Mouse (Mus musculus): ENCODE results near the gene Map3k21.

Map3k21 gene

DNA sequence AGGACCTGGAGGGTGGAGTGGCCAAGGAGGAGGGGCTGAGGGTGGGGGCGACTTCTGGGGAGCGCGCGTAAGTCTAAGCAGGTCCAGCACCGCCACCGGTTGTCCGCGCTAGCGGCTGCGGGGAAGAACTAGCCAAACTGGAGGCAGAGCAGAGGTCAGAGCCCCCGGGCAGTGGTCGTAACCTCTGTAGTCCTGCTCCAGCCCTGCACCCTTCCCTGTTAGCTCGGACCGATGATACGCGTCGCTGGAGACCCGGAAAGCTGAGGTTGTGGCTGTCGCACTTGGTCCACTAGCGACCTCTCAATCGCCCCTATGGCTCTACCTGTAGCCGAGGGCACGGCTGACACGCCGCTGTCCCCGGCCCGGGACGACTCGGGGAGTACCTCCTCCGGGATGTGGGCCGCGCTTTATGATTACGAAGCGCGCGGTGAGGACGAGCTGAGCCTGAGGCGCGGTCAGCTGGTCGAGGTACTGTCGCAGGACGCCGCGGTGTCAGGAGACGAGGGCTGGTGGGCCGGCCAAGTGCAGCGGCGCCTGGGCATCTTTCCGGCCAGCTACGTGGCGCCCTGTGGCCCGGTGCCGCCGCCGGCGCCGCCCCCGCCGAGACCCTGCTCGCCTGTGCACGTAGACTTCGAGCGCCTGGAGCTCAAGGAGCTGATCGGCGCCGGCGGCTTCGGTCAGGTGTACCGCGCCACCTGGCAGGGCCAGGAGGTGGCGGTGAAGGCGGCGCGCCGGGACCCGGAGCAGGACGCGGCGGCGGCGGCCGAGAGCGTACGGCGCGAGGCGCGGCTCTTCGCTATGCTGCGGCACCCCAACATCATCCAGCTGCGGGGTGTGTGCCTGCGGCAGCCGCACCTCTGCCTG is at the start of gene Map3k21:
TSS of gene Map3k21 (plus strand) at position 86 of the 864 bp plus-strand sequence.
- no peak for DNase-seq (ENCODE audit: low spot score)

DNA sequence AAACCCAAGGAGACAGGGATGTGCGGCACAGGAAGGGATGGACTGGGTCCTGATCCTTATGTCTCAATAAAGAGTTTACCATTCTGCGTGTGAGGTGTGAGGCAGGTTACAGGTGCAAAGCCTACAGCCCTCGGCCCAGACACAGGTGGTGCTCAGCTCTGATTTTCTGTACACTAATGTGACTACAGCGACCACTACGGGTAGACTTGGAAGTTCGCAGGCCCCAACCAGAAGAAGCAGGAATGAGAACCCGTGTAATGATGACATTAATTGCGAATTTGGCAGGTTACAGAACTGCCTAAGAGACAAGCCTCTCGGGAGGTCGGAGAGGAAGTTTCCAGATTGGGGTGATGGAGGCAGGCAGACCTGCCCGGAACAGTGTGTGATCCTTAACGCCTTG is 44.1 kb upstream of the Map3k21 start:
- no peak for DNase-seq (ENCODE audit: low spot score)

DNA sequence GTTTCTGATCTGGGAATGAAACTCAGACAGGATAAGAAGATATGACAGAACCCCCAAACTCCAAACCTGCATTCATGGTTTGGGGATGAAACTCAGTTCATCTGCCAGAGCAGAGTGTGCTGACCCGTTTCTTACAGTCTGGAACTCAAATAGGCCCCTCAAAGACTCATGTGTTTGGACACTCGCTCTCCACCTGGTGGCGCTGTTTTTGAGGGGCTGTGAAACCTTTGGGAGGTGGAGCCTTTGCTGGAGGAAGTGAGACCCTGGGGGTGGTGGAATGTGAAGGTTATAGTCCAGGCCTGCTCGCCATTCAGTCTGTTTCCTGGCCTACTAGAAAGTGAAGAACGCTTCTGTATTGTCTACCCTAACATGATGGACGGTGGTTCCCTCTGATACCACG is 41.7 kb upstream of the Map3k21 start:
- DNase-seq (ENCODE audit: low spot score): peak; percentile 37

DNA sequence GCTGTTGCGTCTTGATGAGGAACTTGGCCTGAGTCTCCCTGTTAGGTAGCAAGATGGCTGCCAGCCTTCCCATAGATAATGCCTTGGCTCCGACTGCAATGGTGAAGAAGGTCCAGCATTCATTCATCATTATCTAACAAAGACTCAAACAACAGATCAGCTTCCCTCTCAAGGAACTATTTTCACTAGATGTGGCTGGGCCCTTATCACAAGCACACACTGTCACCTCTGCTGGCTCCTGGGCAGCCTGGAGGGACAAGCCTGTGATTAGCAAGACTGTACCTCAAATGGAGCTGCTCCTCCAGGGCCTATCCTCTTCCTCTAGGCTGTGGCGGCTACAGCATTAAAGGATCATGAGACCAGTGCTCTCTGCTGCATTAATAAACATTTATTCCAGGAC is 40.5 kb upstream of the Map3k21 start:
- no peak for DNase-seq (ENCODE audit: low spot score)

DNA sequence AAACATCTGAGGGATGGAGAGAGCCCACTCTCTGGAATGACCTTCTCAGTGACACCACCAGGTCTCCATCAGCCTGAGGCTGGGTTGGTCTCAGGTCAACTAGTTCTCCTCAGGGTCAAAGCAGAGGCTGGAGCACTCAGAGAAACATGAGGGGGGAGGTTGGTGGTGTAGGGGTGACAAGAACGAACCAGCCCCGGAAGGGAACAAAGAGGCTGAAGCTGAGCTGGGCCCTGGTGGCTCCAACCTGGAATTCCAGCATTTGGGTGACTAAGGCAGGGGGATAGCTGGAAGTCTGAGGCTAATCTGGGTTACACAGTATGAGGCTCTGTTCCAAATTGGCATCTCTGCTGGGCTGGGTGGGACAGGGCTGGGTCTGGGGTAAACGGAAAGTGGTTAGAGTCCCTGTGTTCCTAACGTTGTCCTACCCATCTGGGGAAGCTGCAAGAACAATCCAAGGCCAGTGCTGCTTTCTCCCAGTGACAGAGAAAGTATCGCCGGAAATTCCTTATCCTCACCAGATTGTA is 40.0 kb upstream of the Map3k21 start:
- DNase-seq (ENCODE audit: low spot score): no peak

DNA sequence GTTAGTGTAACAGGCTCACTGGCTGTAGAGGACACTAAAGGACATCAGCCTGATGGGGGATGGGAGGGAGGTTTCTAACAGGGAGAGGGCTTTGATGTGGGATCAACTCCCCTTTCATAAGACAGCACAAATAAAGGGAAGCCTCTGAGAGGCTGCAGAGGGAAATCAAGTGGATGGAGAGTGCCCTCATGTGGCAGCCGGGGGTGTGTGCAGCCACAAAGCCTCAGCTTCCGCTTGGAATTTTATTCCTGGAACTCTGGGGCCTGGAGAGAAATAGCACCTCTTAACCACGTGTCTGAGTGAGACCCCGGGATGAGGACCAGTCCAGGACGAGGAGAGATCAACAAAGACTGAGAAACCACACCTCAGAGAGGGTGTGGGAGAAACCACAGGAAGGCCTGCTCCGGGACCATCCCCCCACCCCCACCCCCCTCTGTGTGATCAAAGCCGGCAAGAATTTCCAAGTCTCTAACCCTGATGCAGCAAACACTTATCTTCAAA is 39.4 kb upstream of the Map3k21 start:
- DNase-seq (ENCODE audit: low spot score): peak; percentile 74

DNA sequence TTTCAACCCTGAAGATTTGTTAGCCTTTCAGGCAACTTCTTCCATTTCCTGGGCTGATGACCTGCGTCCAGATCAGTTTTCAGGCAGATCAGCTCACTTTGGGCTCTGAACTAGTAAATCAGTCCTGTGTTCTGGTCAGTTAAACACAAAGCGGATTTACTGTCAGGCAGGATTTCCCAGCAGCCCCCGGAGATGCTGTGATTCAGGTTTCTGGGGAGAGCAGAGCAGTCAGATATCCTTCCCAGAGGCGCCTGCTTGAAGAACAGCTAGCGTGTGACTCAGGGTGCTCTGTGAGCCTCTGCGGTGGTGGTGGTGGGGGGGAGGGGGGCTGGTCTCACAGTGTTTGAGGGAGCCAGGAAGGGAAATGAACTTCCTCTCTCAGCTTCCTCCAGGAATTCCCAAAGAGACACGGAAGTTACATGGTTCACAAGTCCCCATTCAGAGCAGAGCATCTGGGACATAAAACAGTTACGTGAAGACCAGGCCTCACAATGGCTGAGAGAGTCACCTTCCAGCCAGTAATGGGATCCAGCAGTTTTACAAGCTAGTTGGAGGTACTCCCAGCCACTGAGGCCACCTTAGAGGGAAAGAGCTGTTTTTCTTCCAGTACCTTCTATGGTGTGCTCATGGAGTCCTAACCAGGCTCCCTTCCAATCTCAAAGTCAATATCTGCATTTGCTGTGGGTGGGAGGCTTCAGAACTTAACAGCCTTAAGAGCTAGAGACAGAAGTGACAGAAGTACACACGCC is 37.6 kb upstream of the Map3k21 start:
- DNase-seq (ENCODE audit: low spot score): no peak

DNA sequence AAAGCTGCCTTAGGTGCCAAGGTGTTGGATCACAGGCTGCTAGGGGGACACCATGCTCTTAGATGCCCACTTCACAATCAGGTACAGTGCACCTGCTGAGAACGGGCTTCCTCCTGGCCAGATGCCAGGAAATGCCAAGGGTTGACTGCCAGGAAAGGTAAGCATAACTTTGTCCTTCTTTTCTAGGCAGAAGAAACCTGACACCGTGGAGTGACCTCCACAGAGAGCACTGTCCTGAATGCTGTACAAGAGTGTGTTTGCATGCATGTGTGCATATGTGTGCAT is 37.1 kb upstream of the Map3k21 start:
- no peak for DNase-seq (ENCODE audit: low spot score)

DNA sequence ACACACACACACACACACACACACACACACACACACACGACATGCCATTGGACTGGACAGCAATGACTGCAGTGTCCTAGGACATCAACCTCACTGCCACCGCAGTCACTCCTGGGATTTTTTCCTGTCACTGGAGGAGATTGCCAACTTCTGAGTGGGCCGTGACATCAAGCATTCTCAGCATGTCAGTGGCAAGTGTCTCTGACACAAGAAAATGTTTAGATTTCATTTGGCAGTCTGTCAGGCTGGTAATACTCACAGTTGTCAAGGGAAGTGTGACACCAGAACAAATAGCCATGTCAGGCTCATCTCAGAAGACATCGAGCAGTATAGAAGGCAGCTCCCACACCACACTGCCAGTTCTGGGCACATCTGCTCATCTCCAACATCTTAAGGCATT is 29.8 kb upstream of the Map3k21 start:
- DNase-seq (ENCODE audit: low spot score): no peak

DNA sequence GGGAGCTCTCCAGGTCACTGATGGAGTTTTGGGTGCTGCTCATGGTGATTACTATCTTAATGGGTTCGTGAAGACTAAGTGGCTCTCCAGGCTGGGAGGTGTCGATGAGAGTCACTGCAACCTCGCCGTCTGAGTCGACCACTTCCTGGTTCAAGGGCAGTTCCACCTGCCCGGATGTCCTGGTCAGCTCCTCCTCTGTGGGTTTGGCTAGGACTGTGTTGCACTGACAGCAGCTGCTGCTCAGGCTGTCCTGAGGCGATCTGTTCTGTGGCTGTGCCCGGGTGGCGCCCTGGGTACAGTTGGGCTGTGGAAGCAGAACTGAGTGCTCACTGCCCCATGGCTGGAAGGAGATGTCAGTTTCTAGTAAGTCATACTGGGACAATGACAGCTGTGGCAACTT is 22.7 kb upstream of the Map3k21 start:
- DNase-seq (ENCODE audit: low spot score): no peak

DNA sequence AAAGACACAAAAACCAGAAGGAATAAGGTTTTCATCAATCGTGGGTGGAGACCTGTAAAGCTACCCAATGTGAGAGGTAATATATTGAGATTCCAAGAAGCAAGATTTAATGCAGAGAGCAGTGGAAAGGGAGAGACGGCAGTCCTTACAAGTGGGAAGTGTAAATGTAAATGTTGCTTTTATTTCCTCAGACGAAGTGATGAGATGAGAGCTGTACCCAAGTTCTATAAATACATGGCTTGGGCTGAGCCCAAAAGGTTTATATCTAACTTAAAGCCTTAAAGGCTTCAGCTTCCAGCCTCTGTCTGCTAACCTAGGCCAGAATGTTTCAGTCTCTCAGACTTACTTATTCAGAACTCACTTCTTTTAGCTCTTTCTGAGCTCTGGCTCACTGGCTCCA is 20.3 kb upstream of the Map3k21 start:
- DNase-seq (ENCODE audit: low spot score): no peak

DNA sequence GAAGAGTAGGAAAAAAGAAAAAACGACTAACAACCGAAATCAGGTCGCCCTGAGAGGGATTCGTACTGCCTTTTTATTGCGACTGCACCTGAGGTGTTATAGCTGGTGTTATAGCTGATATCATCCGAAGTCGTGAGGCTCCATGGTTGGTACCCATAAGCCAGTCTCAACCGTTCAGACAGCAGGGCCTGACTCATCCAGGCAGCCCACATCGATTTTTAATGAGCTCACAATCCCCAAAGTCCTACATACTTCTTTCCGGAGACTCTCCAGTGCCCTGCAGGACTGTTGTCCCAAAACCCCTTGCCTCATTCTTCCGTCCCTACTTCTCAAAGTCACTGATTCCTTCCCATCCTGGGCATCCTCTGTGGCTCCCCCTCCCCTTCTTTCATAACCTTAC is 12.9 kb upstream of the Map3k21 start:
- DNase-seq (ENCODE audit: low spot score): no peak

DNA sequence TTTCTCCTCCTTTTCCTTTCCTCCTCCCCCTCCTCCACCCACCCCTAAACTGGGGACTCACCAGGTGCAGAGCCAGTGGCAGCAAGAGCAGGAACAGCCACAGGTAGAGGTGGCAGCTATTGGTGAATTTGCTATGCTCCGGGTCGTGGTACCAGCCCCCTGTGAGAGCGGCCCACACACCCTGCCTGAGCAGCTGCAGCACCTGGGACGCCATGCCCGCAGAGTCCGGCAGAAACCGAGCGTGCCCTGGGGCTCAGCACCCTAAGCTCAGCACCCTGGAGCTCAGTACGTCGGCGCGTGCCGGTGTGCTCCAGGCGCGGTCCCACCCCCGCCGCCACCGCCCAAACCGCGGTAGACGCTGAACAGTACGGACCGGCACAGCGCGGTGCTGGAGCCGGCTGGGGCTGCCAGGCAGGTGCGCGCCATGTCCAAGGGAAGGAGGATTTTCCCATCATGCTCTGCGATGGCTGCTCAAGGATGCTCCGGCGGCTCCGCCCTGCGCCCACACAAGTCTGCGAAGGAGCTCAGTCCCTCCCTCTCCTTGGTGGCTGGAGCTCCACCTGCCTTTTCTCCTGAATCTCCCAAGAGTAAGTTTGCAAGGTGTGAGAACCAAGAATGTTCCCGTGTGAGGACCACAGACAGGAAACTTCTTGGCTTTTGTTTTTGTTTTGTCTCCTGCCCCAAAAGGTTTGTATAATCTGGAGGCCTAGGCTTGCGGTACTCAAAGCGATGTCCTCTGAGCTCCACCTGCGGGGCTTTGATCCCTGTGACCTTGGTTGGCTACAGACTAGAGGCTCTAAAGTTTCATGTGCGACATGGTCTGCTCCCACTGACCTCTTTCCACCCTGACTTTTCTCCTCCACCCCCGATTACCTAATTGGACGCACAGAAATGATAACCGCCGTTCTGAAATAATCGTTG is 12.1 kb upstream of the Map3k21 start, which contains the start of gene Pcnx2:
TSS of gene Pcnx2 (minus strand) at position 450 of the 921 bp plus-strand sequence.
- DNase-seq (ENCODE audit: low spot score): no peak

DNA sequence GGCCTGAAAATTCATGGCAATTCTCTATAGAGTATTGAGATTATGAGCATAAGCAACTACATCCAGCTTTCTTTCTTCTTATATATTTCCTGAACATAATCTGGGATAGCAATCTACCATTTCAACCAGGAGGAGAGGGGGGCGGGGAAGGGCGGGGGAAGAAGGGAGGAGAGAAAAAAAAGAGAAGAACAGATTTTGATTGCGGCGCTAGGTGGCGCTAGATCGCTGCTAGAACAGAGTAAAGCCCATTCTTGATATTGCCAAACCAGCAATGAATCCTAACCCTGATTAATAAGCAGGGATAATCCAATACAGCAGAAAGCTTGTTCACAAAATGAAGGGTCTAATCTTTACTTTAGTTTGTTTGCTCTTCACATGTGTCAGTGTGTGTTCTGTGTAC is 11.4 kb upstream of the Map3k21 start:
- peak; percentile 35 for DNase-seq (ENCODE audit: low spot score)

DNA sequence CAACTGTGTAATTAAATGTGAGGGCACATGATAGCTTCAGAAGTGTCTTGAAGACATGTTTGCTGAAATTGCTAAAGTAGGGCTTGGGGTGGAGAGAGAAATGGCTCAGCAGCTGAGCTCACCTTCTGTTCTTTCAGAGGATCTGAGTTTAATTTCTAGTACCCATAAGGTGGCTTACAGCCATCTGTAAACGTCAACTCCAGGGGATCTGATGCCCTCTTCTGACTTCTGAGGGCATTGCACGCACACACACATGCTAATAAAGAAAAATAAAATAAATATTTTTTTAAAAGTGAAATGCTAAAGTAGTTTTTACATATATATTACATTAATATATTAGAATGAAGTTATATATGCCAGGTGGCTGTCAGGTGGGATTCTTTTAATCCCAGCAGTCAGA is 9.1 kb upstream of the Map3k21 start:
- DNase-seq (ENCODE audit: low spot score): no peak

DNA sequence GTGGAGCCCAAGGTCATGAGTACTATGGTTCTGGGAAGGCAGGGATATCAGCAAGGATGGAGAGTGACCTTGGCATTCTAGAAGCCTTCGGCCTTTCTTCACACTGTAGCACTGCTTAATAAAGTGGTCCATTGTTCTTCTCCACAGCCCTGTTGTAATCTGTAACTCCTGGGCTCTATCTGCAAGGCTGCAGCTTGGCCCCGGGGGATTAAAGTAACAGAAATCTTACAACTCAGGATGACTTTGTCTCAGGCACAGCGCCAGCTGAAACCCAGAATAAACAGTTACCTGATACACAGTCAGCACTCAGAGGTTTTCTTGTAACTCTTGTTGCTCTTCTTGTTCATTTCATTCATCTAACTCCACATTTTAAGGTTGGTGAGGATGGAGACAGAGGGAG is 7.7 kb upstream of the Map3k21 start:
- DNase-seq (ENCODE audit: low spot score): no peak

DNA sequence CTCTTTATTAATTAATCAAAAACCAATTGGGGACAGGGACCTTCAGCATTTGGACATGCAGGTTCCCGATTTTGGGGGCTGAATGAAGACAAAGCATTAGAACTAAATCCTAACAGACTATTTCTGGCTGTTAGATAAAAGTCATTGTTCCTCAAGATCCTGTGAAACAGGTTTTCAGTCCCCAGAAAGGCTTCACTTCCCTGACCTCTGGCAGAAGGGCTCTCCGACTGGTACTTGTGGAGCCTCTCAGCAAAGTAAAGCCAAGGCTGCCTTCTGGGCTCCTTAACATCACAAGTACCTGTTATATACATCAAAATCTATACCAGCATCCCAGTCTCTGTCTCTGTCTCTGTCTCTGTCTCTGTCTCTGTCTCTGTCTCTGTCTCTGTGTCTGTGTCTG is 4.9 kb upstream of the Map3k21 start:
- DNase-seq (ENCODE audit: low spot score): no peak

DNA sequence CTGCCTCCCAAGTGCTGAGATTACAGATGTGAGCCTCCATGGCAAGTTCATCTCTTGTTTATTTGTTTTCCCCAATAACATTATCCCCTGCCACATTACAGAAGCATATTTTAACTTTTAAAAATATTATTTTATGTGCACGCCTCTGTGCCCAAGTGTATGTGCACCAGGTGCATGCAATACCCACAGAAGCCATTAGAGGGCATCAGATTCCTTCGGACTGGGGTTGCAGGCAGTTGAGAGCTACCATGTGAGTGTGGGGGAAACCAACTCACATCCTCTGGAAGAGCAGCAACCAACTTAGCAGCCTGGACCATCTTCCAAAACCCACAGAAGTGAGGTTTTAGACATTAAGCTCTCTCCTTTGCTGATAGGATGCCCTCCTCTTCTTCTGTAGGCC is 2.9 kb upstream of the Map3k21 start:
- no peak for DNase-seq (ENCODE audit: low spot score)

DNA sequence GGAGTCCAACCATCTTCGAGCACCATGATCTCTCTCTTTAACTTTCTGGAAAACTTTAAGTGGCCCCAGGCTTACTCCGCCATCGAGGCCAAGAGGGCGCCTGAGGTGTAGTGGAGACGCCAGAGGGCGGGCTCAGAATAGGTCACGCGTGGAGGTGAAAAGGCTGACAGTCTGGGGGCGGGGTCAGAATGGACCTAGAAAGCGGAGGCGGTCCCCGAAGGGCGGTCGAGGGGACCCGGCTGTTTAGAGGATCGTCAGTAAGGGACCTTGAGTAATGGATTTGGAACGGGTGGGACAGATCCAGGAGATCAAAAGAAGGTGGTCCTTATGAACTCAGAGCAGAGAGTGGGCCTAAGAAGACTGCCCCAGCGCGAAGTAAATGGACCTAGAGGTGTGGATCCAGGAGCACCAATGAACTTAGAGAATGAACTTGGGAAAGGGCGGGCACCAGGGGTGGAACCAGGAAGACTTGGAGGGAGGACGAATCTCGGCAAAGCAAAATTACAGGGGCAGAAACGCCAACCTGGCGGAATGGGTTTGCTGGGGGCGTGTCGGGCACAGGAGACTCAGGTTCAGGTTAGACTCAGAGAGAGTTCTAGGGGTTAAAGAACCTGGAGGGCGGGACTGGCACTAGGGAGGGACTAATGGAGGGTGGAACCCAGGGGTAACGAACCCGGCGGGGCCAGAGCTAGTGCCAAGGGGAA is 437 bp upstream of the Map3k21 start:
- DNase-seq (ENCODE audit: low spot score): peak; percentile 50

DNA sequence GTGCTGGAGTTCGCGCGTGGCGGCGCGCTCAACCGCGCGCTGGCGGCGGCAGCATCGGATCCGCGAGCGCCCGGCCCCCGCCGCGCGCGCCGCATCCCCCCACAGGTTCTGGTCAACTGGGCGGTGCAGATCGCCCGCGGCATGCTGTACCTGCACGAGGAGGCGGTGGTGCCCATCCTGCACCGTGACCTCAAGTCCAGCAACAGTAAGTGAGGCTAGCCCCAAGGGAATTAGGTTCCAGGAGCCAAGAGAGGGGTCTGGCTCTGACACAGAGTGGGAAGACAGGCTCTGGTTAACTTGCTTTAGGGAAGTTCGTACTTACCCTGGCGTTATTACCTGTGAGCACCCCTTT is 955 bp downstream of the Map3k21 start:
- no peak for DNase-seq (ENCODE audit: low spot score)

DNA sequence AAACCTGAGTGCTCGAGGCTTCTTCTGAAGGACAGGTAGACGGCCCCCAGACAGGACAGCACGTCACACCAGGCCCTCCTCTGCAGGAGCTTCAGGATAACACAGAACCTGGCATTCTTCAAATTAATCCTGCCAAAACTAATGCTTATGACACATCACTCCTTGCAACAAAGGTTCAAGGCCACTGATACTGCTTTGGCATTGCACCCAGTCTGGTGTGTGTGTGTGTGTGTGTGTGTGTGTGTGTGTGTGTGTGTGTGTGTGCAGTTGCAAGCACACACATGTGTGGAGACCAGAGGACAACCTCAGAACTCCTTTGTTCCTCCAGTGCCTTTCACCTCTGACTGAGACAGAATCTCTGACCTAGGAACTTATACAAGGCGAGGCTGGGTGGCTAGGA is 3.0 kb downstream of the Map3k21 start:
- DNase-seq (ENCODE audit: low spot score): no peak

DNA sequence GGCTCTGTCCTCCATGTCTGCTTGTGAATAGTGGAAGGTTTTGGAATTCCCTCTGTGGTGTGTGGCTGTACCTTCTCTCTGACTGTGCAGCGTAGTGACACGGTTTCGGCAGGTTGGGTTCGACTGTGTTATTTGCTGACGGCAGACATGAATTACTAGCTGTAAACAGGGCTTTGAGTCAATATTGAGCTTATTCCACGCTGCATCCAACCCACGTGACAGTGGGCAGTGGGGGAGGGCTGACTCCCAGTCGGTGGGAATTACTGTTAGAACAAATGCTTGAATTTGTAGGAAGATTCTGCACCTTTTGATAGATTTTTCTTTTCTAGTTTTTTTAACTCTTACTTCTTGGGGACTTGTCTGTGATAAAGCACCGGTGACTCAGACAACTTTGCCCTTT is 4.1 kb downstream of the Map3k21 start:
- no peak for DNase-seq (ENCODE audit: low spot score)

Data from yolk sac, embryonic 10.5 days (tissue).